Mouse (Mus musculus) pancreas, adult 10 weeks (tissue): ENCODE results near the gene Des. TPM values are rescaled to one million over a fixed set of nuclear protein-coding genes. Genes with fewer than 3 reads are reported as not detected.

Experiments
- polyA plus RNA-seq: library from polyadenylated mRNA; stranded (reverse); fragments of 350-450 nt; fragmentation: Illumina TruSeq; extraction: RNeasy Lipid Tissue Mini Kit (QIAGEN cat#74804); gene quantifications from one replicate; pipeline ENCODE4 v1.2.3, GENCODE M21; 2015; ENCODE audit warnings: low read depth, low replicate concordance; ENCODE audit not compliant: insufficient read depth

The Des gene
- polyA plus RNA-seq = 10.5 TPM

DNA sequence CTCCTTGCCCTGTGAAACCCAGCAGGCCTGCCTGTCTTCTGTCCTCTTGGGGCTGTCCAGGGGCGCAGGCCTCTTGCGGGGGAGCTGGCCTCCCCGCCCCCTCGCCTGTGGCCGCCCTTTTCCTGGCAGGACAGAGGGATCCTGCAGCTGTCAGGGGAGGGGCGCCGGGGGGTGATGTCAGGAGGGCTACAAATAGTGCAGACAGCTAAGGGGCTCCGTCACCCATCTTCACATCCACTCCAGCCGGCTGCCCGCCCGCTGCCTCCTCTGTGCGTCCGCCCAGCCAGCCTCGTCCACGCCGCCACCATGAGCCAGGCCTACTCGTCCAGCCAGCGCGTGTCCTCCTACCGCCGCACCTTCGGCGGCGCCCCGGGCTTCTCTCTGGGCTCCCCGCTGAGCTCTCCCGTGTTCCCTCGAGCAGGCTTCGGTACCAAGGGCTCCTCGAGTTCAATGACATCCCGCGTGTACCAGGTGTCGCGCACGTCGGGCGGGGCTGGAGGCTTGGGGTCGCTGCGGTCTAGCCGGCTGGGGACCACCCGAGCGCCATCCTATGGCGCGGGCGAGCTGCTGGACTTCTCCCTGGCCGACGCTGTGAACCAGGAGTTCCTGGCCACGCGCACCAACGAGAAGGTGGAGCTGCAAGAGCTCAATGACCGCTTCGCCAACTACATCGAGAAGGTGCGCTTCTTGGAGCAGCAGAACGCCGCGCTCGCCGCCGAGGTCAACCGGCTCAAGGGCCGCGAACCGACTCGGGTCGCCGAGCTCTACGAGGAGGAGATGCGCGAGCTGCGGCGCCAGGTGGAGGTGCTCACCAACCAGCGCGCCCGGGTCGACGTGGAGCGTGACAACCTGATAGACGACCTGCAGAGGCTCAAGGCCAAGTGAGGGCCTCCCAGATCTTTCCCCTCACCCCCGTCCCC, at the start of gene Des:
TSS of gene Des (plus strand) at position 218 of the 920 bp plus-strand sequence.

DNA sequence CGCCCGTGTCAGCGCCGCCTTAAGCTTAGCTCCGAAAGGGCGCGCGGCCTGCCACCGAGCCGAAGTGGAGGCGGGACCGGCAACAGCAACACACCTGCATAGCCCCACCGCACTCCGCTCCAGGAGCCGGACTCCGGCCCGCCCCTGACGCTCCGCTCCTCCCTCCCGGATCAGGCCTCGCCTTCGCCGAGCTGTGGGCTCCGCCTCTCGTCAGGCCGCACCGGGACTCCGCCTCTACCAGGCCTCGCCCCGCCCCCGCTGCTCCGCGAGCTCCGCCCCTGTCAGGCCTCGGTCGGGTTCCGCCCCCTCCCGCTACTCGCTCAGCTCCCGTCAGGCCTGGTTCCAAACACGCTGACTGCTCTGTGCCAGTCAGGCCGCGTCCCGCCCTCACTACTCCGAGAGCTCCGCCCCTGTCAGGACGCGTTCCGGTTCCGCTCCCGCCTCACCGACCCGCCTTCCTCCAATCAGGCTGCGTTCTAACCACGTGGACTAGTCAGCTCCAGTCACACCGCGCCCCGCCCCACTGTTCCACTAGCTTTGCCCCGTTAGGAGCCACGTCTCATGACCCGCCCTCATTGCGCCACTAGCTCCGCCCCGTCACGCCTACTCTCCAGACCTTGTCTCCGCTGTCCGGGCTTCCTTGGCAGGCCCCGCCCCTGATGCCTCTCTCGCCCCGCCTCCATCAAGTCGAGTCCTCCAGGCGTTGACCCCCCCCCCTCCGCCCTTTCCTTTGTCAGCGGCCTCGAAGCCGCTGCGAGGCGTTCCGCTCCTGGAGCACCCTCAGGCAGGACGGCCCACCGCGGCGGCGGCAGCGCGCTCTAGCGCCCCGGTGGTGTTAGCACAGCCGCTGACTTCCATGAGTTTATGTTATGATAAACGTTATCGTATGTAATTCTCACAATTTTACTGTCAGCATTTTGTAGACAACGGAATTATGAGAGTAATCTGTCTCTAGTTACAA, 42.6 kb upstream of the Des start, which contains the start of gene Dnpep:
TSS of gene Dnpep (minus strand) at position 750 of the 961 bp plus-strand sequence.

DNA sequence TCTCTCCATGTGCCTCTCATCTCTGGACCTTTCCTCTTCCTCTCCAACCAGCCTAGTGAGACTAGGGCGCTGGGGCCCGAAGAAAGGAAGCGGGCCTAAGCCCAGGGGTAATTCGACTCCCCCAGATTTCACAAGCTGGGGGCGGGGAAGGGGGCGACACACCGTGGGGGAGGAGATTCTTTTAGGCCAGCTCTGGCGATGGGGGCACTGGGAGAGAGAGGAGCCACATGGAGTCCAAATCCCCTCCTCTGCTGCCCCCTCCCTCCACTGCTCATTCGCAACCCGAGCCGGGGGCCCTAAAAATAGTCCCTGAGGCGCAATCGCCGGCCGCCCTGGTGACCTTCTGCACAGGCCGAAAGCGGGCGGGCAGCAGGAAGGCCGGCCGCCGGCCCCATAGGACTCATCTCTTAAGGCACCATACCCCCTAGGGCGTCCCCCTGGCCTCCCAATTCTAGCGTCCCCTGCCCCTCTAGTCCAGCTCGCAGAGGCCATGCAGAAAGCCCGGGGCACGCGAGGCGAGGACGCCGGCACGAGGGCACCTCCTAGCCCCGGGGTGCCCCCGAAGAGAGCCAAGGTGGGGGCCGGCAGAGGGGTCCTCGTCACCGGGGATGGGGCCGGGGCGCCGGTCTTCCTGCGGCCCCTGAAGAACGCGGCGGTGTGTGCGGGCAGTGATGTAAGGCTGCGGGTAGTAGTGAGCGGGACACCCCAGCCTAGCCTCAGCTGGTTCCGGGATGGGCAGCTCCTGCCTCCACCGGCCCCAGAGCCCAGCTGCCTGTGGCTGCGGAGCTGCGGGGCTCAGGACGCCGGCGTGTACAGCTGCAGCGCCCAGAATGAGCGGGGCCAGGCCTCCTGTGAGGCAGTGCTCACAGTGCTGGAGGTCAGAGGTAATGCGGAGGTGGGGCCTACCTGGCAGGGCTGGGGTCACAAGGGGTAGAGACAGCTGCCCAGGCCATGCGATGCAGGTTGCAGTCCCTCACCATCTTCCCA, 15.1 kb downstream of the Des start, which contains the start of gene Speg:
TSS of gene Speg (plus strand) at position 348 of the 987 bp plus-strand sequence.

Other genes with a start within 250 kb of the Des start
- 1.1 TPM for gene Nhej1, start 235.1 kb upstream of the Des start, polyA plus RNA-seq
- gene Slc23a3, start 226.4 kb upstream of the Des start, polyA plus RNA-seq = 1.2 TPM
- 19.2 TPM for gene Cnppd1, start 217.6 kb upstream of the Des start, polyA plus RNA-seq
- 24.8 TPM for gene Retreg2, start 217.6 kb upstream of the Des start, polyA plus RNA-seq
- 12.2 TPM for gene Zfand2b, start 191.7 kb upstream of the Des start, polyA plus RNA-seq
- 14.2 TPM for gene Abcb6, start 179.9 kb upstream of the Des start, polyA plus RNA-seq
- gene Ankzf1, start 168.2 kb upstream of the Des start, polyA plus RNA-seq = 9.4 TPM
- 7.1 TPM for gene Atg9a, start 168.1 kb upstream of the Des start, polyA plus RNA-seq
- 4.2 TPM for gene Glb1l, start 149.5 kb upstream of the Des start, polyA plus RNA-seq
- gene Stk16, start 149.5 kb upstream of the Des start, polyA plus RNA-seq = 22.9 TPM
- 23.9 TPM for gene Tuba4a, start 140.5 kb upstream of the Des start, polyA plus RNA-seq
- gene A630095N17Rik, start 128.2 kb upstream of the Des start, polyA plus RNA-seq = not detected
- gene Dnajb2, start 123.9 kb upstream of the Des start, polyA plus RNA-seq = 13.9 TPM
- gene Ptprn, start 95.8 kb upstream of the Des start, polyA plus RNA-seq = 16.1 TPM
- 153 TPM for gene Resp18, start 81.9 kb upstream of the Des start, polyA plus RNA-seq
- gene Dnpep, start 42.3 kb upstream of the Des start, polyA plus RNA-seq = 22.2 TPM
- gene Speg, start 15.0 kb downstream of the Des start, polyA plus RNA-seq = 4.0 TPM
- 102 TPM for gene Gmppa, start 75.6 kb downstream of the Des start, polyA plus RNA-seq
- gene Asic4, start 90.1 kb downstream of the Des start, polyA plus RNA-seq = not detected
- gene Chpf, start 119.0 kb downstream of the Des start, polyA plus RNA-seq = 8.8 TPM
- gene Tmem198, start 119.2 kb downstream of the Des start, polyA plus RNA-seq = 0.55 TPM
- 5.5 TPM for gene Obsl1, start 146.1 kb downstream of the Des start, polyA plus RNA-seq
- 6.6 TPM for gene Inha, start 146.7 kb downstream of the Des start, polyA plus RNA-seq
- 4.8 TPM for gene Stk11ip, start 161.2 kb downstream of the Des start, polyA plus RNA-seq
- 6.9 TPM for gene Slc4a3, start 185.9 kb downstream of the Des start, polyA plus RNA-seq